Mouse (Mus musculus) hindbrain, embryonic 11.5 days (tissue): ENCODE data around the gene Runx1. TPM values are rescaled to one million over a fixed set of nuclear protein-coding genes. Genes with fewer than 3 reads are reported as not detected.

Experiments
- ATAC-seq: fragments of 200-750 bp; cut with Nextera tagmentation; 2 replicates; pipeline ENCODE4 v1.8.0; 2017; ENCODE audit warnings: mild to moderate bottlenecking, moderate TSS enrichment, moderate library complexity; ENCODE audit not compliant: low FRiP score
- DNase-seq: peaks from one replicate; pipeline ENCODE4 v3.0.0-alpha.2; 2015; ENCODE audit warnings: low spot score
- H3K27ac ChIP-seq: fragments of 300-500 bp; sonication (generic); 2 replicates; pipeline ENCODE4 v1.5.1; 2014; ENCODE audit warnings: mild to moderate bottlenecking, low read depth, low read length
- H3K27me3 ChIP-seq: fragments of 300-500 bp; sonication (generic); 2 replicates; pipeline ENCODE4 v1.6.1; 2014; ENCODE audit warnings: mild to moderate bottlenecking, low read length, moderate library complexity, mixed read lengths; ENCODE audit not compliant: control insufficient read depth, insufficient read depth
- H3K36me3 ChIP-seq: fragments of 300-500 bp; sonication (generic); 2 replicates; pipeline ENCODE4 v1.6.1; 2014; ENCODE audit warnings: mild to moderate bottlenecking, low read length, moderate library complexity, mixed read lengths; ENCODE audit not compliant: control insufficient read depth, insufficient read depth
- H3K4me1 ChIP-seq: fragments of 300-500 bp; sonication (generic); replicated peaks from 2 replicates; pipeline ENCODE4 v1.6.1; 2014; ENCODE audit warnings: low read length, mixed read lengths; ENCODE audit not compliant: control insufficient read depth, insufficient read depth
- H3K4me2 ChIP-seq: fragments of 300-500 bp; sonication (generic); replicated peaks from 2 replicates; pipeline ENCODE4 v1.6.1; 2014; ENCODE audit warnings: mild to moderate bottlenecking, low read depth, low read length
- H3K4me3 ChIP-seq: fragments of 300-500 bp; sonication (generic); 2 replicates; pipeline ENCODE4 v1.5.1; 2014; ENCODE audit warnings: low read depth, low read length
- H3K9ac ChIP-seq: fragments of 300-500 bp; sonication (generic); 2 replicates; pipeline ENCODE4 v1.6.1; 2014; ENCODE audit warnings: low read depth, low read length
- H3K9me3 ChIP-seq: fragments of 300-500 bp; sonication (generic); 2 replicates; pipeline ENCODE4 v1.6.1; 2016; ENCODE audit warnings: low read length; ENCODE audit not compliant: control insufficient read depth
- WGBS: fragments of 180-500 bp; shearing (Covaris S2); extraction: QIAGEN DNeasy Blood & Tissue Kit; methylation state at CpG from one replicate; pipeline ENCODE4 v1.1.7; 2014; 5-methylcytosine and 5-hydroxymethylcytosine counted together
- polyA plus RNA-seq: library from polyadenylated mRNA; unstranded; fragments of >200 nt; fragmentation: Nextera tagmentation; extraction: Ambion mirVana; gene quantifications from 2 replicates; pipeline ENCODE4 v1.2.1, GENCODE M21; 2014

The Runx1 gene
- polyA plus RNA-seq, 1 experiment from 2014 or later, result 2.6 TPM

DNA sequence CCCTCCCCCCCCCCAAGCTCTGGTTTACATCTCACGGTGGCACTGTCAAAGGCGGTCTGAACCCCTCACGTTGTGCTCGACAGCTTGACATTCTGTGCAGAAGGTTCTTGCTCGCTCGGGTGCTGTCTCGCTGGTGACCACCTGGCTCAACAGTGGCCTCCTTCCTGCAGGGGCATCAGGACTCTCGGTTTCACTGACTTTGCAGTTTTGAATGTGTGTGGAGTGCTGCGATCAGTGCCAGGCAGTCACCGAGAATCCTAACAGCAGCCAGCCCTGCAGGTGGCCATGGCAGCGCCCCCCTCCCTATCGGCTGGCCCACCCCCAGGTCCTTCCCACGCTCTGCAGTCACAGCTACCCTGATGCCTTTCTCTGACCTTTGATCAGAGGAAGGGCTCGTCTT lies 4.5 kb upstream of the Runx1 start:
- Histone ChIP-seq H3K4me3 (no peak overlapping the region), H3K9me3 (no peaks in the 10 kb centered on the region), H3K9ac (no peak overlapping the region), H3K27me3 (no peaks in the 10 kb centered on the region), H3K4me1 (no peaks in the 10 kb centered on the region), H3K4me2 (no peak overlapping the region), H3K36me3 (no peaks in the 10 kb centered on the region), H3K27ac (no peak overlapping the region)
- DNase-seq (no peak), ATAC-seq (no peak)
- WGBS, result 48% methylated on average over 14 of the region's 14 CpGs

DNA sequence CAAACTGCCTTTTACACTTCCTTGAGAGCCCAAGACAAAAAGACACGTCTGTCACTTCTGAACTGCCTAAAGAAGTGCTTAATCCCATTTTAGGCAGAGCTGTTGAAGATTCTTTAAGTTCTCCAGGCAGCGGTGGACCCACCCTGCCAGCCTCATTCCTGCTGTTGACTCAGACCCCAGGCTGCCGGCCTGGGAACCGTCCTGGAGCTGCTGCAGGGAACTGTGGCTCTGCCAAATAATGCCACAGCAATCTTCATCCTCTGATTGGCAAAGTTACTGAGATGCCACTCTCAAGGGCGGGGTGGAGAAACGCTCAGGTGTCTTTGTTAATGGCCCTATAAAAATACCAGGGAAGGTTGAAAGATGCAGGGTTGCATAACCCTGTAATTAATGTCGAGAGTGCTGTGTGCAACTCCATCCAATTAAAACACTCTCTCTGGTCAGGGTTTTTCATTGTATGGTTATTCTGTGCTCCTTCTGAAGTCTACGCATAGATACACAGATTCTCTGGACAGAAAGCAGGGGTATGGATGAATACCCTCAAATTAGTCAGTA lies 2.4 kb upstream of the Runx1 start:
- H3K4me3 ChIP-seq, result no peak overlapping the region
- no peak for ATAC-seq
- no peaks in the 10 kb centered on the region for H3K4me1 ChIP-seq
- H3K27me3 ChIP-seq, result no peaks in the 10 kb centered on the region
- 54% methylated on average over 8 of the region's 8 CpGs for WGBS
- H3K9ac ChIP-seq, result no peak overlapping the region
- no peaks in the 10 kb centered on the region for H3K9me3 ChIP-seq
- H3K36me3 ChIP-seq, result no peaks in the 10 kb centered on the region
- DNase-seq, result no peak
- no peak overlapping the region for H3K27ac ChIP-seq
- H3K4me2 ChIP-seq, result no peak overlapping the region

- no peaks in the 10 kb centered on the region for H3K9me3 ChIP-seq
- no peaks in the 10 kb centered on the region for H3K4me1 ChIP-seq
- ATAC-seq, result no peak
- no peak overlapping the region for H3K4me3 ChIP-seq
- 64% methylated on average over 7 of the region's 7 CpGs for WGBS
- H3K27me3 ChIP-seq, result no peaks in the 10 kb centered on the region
- no peak overlapping the region for H3K9ac ChIP-seq
- DNase-seq, result no peak
- H3K4me2 ChIP-seq, result no peak overlapping the region
- H3K36me3 ChIP-seq, result no peaks in the 10 kb centered on the region
- no peak overlapping the region for H3K27ac ChIP-seq
Observed at GRCm38 (mm10) chr16:92827663-92828307, 1.8 kb upstream of the Runx1 start.

DNA sequence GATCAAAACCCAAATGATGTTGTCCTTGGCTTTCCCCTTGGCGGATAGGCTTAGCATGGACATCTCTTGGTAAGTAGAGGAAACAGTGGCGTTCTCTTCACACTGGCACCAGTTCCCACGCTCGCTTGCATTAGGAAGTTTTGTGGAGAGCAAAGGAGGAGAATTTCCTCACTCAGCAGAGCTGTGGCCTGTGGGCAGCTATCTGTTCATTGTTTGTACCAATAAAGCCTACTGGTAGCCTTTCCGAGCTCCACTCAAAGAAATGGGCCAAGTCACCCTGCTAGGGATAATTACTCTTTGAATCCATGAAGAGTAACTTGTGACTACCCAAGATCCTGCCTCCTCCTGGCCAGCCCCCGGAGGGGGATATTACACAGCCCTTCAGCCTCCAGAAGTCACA lies 734 bp upstream of the Runx1 start:
- Histone ChIP-seq H3K36me3 (no peaks in the 10 kb centered on the region), H3K4me2 (no peak overlapping the region), H3K9me3 (no peaks in the 10 kb centered on the region), H3K27ac (no peak overlapping the region), H3K9ac (no peak overlapping the region), H3K4me1 (no peaks in the 10 kb centered on the region), H3K4me3 (no peak overlapping the region), H3K27me3 (no peaks in the 10 kb centered on the region)
- DNase-seq (no peak), ATAC-seq (no peak)
- 78% methylated on average over 6 of the region's 6 CpGs for WGBS

GRCm38 (mm10) chr16:92825204-92825843 lies 625 bp downstream of the Runx1 start:
- no peaks in the 10 kb centered on the region for H3K9me3 ChIP-seq
- H3K4me1 ChIP-seq, result no peaks in the 10 kb centered on the region
- no peak for ATAC-seq
- no peaks in the 10 kb centered on the region for H3K36me3 ChIP-seq
- no peaks in the 10 kb centered on the region for H3K27me3 ChIP-seq
- no peak overlapping the region for H3K4me2 ChIP-seq
- H3K4me3 ChIP-seq, result no peak overlapping the region
- H3K9ac ChIP-seq, result no peak overlapping the region
- no peak overlapping the region for H3K27ac ChIP-seq
- WGBS, result 89% methylated on average over 18 of the region's 18 CpGs
- no peak for DNase-seq

- no peaks in the 10 kb centered on the region for H3K9me3 ChIP-seq
- WGBS, result 91% methylated on average over 9 of the region's 9 CpGs
- no peak overlapping the region for H3K4me3 ChIP-seq
- H3K4me2 ChIP-seq, result no peak overlapping the region
- DNase-seq, result no peak
- no peaks in the 10 kb centered on the region for H3K4me1 ChIP-seq
- H3K27me3 ChIP-seq, result no peaks in the 10 kb centered on the region
- no peak overlapping the region for H3K27ac ChIP-seq
- ATAC-seq, result no peak
- no peak overlapping the region for H3K9ac ChIP-seq
- H3K36me3 ChIP-seq, result no peaks in the 10 kb centered on the region
Observed at GRCm38 (mm10) chr16:92824723-92825203, 1.2 kb downstream of the Runx1 start.

DNA sequence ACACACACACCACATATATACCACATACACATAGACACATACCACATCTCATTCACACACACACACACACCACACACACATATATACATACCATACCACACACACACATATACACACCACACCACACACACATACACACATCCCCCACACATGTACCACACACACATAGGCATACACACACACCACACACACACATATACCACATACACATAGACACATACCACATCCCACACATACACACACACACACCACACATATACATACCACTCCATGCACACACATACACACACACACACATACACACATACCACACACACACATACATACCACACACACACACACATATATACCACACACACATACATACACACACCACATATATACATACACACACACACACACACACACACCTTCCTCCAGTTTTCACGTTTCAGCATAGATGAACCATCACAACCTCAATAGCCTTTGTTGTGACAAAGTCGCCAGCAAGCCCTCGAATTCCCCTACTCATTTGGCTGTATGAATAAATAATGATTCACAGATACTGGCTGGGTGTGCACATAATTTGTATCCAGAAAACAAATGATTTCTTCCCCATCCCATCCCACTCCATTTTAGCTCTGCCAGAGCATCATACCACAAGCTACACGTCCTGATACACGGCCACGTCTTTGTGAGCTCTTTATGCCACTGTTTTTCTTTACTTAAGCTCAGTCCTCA lies 1.8 kb downstream of the Runx1 start:
- no peaks in the 10 kb centered on the region for H3K36me3 ChIP-seq
- H3K4me3 ChIP-seq, result no peak overlapping the region
- H3K4me2 ChIP-seq, result no peak overlapping the region
- H3K27me3 ChIP-seq, result no peaks in the 10 kb centered on the region
- 86% methylated on average over 6 of the region's 6 CpGs for WGBS
- H3K4me1 ChIP-seq, result no peaks in the 10 kb centered on the region
- ATAC-seq (no peak), DNase-seq (no peak)
- H3K9me3 ChIP-seq, result no peaks in the 10 kb centered on the region
- no peak overlapping the region for H3K27ac ChIP-seq
- no peak overlapping the region for H3K9ac ChIP-seq

DNA sequence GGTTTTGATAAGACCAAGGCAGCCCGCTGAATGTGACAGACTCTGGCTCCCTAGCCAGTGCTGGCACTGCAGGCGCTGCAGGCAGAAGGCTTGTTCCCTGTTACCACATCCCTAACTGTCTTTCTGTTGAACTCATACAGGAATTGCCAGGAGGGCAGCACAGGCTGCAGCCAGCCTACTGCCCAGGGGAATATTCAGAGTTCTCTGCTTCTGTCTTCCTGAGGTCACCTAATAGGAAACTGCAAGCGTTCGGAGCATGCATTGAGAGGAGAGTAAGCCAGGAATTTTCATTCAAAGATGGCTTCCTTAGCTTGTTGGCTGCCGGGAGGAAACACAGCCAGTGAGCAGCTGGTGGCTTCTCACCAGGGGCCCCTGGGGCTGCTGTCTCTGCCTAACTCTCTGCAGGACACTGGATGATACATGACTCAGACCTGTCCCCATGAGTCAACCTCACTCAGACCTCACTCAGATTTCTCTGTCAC lies 2.5 kb downstream of the Runx1 start:
- H3K27me3 ChIP-seq, result no peaks in the 10 kb centered on the region
- DNase-seq (peak; percentile 19), ATAC-seq (no peak)
- H3K4me3 ChIP-seq, result no peak overlapping the region
- H3K36me3 ChIP-seq, result no peaks in the 10 kb centered on the region
- H3K4me1 ChIP-seq, result no peaks in the 10 kb centered on the region
- H3K4me2 ChIP-seq, result no peak overlapping the region
- 0 out of 2 replicates have a peak overlapping the region, but pooled peaks have one; percentile 27 for H3K27ac ChIP-seq
- 44% methylated on average over 5 of the region's 5 CpGs for WGBS
- no peaks in the 10 kb centered on the region for H3K9me3 ChIP-seq
- no peak overlapping the region for H3K9ac ChIP-seq
